Mouse (Mus musculus) c-Kit-negative CD71-positive TER-119-positive erythroid progenitor cells, embryonic 14.5 days (primary cell): Measurements from ENCODE around the gene Pkd1.

Experiments used
- DNase-seq: peaks from one replicate; pipeline ENCODE4 v3.0.0-alpha.2; 2013; ENCODE audit warnings: low read depth, low spot score

The Pkd1 gene

DNA sequence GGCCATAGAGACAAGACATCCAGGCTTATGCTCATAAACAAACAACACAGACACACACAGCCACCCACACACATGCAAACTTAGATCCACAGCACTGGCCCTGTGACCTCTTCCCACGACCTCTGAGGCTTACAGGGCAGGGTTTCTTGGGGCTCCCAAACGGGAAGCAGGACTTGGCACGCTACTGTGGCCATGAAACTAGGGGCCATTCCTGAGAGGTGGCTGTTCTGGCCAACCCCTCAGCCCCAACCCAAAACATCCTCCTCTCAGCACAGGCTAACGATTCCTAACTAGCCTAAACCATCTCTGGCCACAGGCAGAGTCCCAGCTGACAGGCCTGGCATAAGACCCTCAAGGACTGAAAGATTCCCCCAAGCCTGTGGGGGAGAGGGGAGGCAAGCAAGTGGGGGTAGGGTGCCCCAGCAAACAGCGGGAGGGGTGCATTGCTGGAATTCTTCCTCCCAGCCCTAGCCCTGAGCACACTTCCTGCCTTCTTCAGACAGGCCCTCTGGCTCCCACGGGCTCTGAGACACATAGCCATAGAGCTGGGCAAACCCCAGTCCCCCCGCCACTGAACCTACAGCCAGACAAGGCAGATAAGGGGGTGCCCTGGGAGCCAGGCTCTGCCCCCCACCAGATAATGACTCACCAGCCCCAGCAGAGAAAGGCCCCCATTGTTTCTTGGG is 94.5 kb downstream of the Pkd1 start:
- DNase-seq = no peak

DNA sequence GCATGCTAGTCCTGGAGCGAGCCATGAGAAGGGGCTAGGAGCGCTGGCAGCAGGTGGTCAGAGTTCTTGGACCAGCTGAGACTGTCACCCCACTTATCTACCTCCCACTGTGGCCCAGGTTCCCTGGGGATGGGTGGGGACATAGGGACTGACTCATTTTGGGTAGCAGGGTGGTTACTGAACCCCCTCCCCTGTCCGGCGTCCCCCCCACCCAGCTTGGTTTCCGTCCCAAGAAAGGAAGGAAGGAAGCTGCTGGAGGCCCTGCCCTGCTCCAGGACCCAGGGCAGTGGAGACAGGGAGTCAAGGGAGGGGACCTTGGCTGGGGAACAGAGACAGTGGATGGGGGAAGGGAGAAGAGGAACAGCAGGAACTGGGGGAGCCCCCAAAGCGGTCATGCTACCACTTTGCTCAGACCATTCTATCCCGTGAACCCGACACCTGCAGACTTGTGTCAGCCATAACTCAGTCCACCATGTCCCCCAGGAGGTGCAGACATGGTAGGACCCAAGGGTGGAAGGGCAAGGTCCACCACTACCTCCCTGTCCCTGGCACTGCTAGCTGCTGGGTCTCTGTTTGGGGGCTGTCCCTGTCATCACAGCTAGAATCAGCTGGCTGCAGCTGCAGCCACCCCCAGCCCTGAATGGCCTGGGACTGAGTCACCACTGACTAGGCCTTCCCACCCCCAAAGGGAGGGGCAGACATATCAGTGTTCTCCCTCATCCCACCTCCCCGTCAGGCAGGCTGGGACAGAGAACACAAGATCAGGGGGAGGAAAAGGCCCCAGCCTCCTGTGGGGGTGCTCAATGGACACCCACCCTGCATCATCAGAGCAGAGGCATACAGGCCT is 95.5 kb downstream of the Pkd1 start:
- DNase-seq = no peak

DNA sequence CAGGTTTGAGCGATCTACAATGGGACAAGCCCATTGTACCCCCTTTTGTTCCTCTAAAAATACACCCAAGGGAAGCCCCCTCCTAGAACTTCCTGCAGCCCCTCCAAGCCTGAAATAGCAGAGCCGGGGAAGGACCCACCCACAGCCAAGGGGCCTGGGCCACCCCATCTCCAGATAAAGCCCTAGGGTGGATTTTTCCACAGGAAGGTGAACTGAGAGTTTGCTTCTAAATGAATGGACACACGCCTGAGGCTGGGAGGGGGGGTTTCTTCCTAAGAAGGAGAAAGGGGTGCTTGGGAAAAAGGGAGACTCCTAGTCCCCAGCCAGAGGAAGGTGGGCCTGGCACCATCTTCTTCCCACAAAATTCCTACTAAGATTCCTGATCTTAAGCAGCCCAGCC is 96.3 kb downstream of the Pkd1 start:
- DNase-seq = no peak
